Mouse (Mus musculus) adrenal gland, postnatal 36 days (tissue): ENCODE results near the gene G6pc2. TPM values are rescaled to one million over a fixed set of nuclear protein-coding genes. Genes with fewer than 3 reads are reported as not detected.
A peak's percentile ranks its signal among the peaks of the same experiment; 100 is the strongest.

Experiments used
- DNase-seq, 2 experiments: peaks; one replicate each; pipeline ENCODE4 v3.0.0; 2021; ENCODE audit warnings: mixed read lengths in 1 of 2
- long read RNA-seq, 2 experiments: library from polyadenylated mRNA; stranded (forward); transcript quantifications; one replicate each; pipeline ENCODE4 v2.0.0; 2021; ENCODE audit warnings: borderline sequencing depth in 2 of 2
- total RNA-seq, 2 experiments: library from RNA; stranded (reverse); gene quantifications; 2 replicates each; pipeline ENCODE4 v1.2.3; 2021

G6pc2 gene
- total RNA-seq = not detected
- long read RNA-seq, experiment 1 = 0 reads
- long read RNA-seq, experiment 2 = 0 reads

GRCm38 (mm10) chr2:69210773-69211172 is at the start of gene G6pc2:
Gene G6pc2, plus strand, starts transcription at chr2:69211073.
- DNase-seq = no peak

GRCm38 (mm10) chr2:69170395-69171077 is 40.3 kb upstream of the G6pc2 start:
- no peak for DNase-seq

GRCm38 (mm10) chr2:69175296-69175695 is 35.6 kb upstream of the G6pc2 start:
- no peak for DNase-seq

GRCm38 (mm10) chr2:69179721-69180120 is 31.2 kb upstream of the G6pc2 start:
- DNase-seq = no peak

GRCm38 (mm10) chr2:69187990-69188389 is 22.9 kb upstream of the G6pc2 start:
- no peak for DNase-seq

- no peak for DNase-seq
These were observed 22.1 kb upstream of the G6pc2 start for GRCm38 (mm10) chr2:69188732-69189131.

GRCm38 (mm10) chr2:69189222-69189621 is 21.7 kb upstream of the G6pc2 start:
- DNase-seq = no peak

- DNase-seq = no peak
These were observed 19.8 kb upstream of the G6pc2 start for GRCm38 (mm10) chr2:69191059-69191458.

- DNase-seq = no peak
These were observed 17.3 kb upstream of the G6pc2 start for GRCm38 (mm10) chr2:69193555-69193954.

- DNase-seq = no peak
These were observed 5.7 kb upstream of the G6pc2 start for GRCm38 (mm10) chr2:69205185-69205584.

GRCm38 (mm10) chr2:69205791-69206351 is 5.0 kb upstream of the G6pc2 start, which contains the start of gene Spc25:
Gene Spc25, minus strand, starts transcription at chr2:69206194.
- DNase-seq = peak; percentile 92

GRCm38 (mm10) chr2:69206523-69206922 is 4.3 kb upstream of the G6pc2 start:
- peak; percentile 13 to 21 for DNase-seq

- no peak for DNase-seq
These were observed 1.2 kb upstream of the G6pc2 start for GRCm38 (mm10) chr2:69209684-69210083.

GRCm38 (mm10) chr2:69212652-69213051 is 1.8 kb downstream of the G6pc2 start:
- no peak for DNase-seq

- no peak for DNase-seq
These were observed 4.4 kb downstream of the G6pc2 start for GRCm38 (mm10) chr2:69215242-69215641.

- DNase-seq = no peak
These were observed 11.1 kb downstream of the G6pc2 start for GRCm38 (mm10) chr2:69221868-69222416.

- no peak for DNase-seq
These were observed 11.9 kb downstream of the G6pc2 start for GRCm38 (mm10) chr2:69222815-69223214.

GRCm38 (mm10) chr2:69224724-69225123 is 13.9 kb downstream of the G6pc2 start:
- DNase-seq = no peak

GRCm38 (mm10) chr2:69226876-69227275 is 16.0 kb downstream of the G6pc2 start:
- DNase-seq = no peak

- no peak for DNase-seq
These were observed 17.8 kb downstream of the G6pc2 start for GRCm38 (mm10) chr2:69228635-69229034.

GRCm38 (mm10) chr2:69230137-69230536 is 19.3 kb downstream of the G6pc2 start:
- no peak for DNase-seq

- no peak for DNase-seq
These were observed 21.2 kb downstream of the G6pc2 start for GRCm38 (mm10) chr2:69232101-69232500.

GRCm38 (mm10) chr2:69234976-69235678 is 24.3 kb downstream of the G6pc2 start:
- DNase-seq = no peak
